9 mouse cellular contexts compared by ENCODE assay signal in the genomic region with DNA sequence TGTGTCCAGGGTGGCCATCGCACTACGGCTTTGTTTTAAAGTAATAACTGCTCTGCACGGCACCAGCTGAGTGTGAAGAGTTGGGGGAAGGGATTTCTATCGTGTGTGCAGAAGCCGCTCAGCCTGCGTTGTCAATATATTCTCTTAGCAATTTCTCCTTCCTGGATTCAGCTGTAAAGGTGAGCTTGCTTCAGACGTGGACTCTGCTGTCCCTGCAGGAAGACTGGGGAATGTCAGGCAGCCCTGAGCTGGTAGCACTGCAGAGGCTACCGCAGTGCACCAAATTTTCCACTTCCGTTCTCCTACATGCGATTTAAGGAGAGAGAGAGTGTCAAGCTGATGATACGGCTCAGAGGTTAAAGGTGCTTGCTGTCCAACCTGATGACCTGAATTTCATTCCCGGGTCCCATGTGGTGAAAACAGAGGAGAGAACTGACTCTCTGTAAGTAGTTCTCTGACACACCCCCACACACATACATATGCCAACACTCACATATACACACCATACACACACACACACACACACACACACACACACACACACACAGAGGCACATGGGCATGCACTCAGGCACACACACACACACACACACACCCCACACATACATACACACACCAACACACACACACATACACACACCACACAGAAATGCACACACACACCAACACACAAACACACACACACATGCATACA. TPM values are rescaled to one million over a fixed set of nuclear protein-coding genes. Genes with fewer than 3 reads are reported as not detected.
DNase-seq lines count a peak whose midpoint lies in the region; ATAC-seq and TF ChIP-seq lines count a peak whose summit lies in the region.
"Had no signal": no experiment of that assay in that cellular context is flagged by ENCODE, and none has a peak within 500 bp of the region (broad histone marks: within the 10 kb centered on the region; RNA-seq: fewer than 3 reads in every experiment).

No protein-coding gene starts in this region.

- peak; percentile 67 for TF ChIP-seq CTCF in heart, postnatal 0 days (IDR thresholded peaks at IDR 0.05; ENCODE audit: low read depth)
- TF ChIP-seq CTCF in MEL (IDR thresholded peaks at IDR 0.05 in 2 of 3, conservative IDR thresholded peaks at IDR 0.05 in 1 of 3; ENCODE audit: control insufficient read depth in 1 of 3, insufficient read depth in 1 of 3, low read depth in 2 of 3, low read length in 3 of 3, poor library complexity in 1 of 3, severe bottlenecking in 1 of 3): no peak

- H3K4me2 ChIP-seq in heart, postnatal 0 days (ENCODE audit: low read depth, low read length): no peak overlapping the region
- no peak overlapping the region for H3K4me2 ChIP-seq in liver, embryonic 15.5 days
- no peak overlapping the region for H3K4me2 ChIP-seq in neural tube, embryonic 15.5 days
- H3K4me2 ChIP-seq: heart, embryonic 13.5 days had no signal

- WGBS in heart, postnatal 0 days: 45% methylated on average over 12 of the region's 12 CpGs
- 61% methylated on average over 12 of the region's 12 CpGs for WGBS in liver, embryonic 15.5 days (ENCODE audit: insufficient replicate concordance)
- 57% methylated on average over 12 of the region's 12 CpGs for WGBS in neural tube, embryonic 15.5 days

- H3K27me3 ChIP-seq in heart, postnatal 0 days (ENCODE audit: control insufficient read depth, insufficient read depth, low read length): no peaks in the 10 kb centered on the region
- no peaks in the 10 kb centered on the region; a peak in 1 of 4 replicates for H3K27me3 ChIP-seq in MEL (ENCODE audit: control insufficient read depth in 1 of 2, insufficient read depth in 2 of 2, low read length in 2 of 2)
- H3K27me3 ChIP-seq in liver, embryonic 15.5 days: no peaks in the 10 kb centered on the region
- H3K27me3 ChIP-seq in neural tube, embryonic 15.5 days (replicated peaks): no peaks in the 10 kb centered on the region
- H3K27me3 ChIP-seq: heart, embryonic 13.5 days had no signal

- no peak overlapping the region for H3K4me3 ChIP-seq in heart, postnatal 0 days (ENCODE audit: low read depth, low read length)
- no peak overlapping the region for H3K4me3 ChIP-seq in MEL (ENCODE audit: control insufficient read depth in 1 of 2, insufficient read depth in 1 of 2, low read depth in 2 of 2, low read length in 2 of 2)
- no peak overlapping the region for H3K4me3 ChIP-seq in liver, embryonic 15.5 days (replicated peaks)
- no peak overlapping the region for H3K4me3 ChIP-seq in neural tube, embryonic 15.5 days (replicated peaks)
- H3K4me3 ChIP-seq: heart, embryonic 13.5 days had no signal

- DNase-seq in heart, postnatal 0 days (ENCODE audit: low spot score): peak; percentile 11
- no peak for DNase-seq in heart, postnatal 36 days
- no peak for DNase-seq in MEL (ENCODE audit: low read depth, low spot score)
- DNase-seq in embryo, embryonic 10.5 days (ENCODE audit: low spot score): peak; percentile 42
- peak; percentile 7 for DNase-seq in kidney, adult 11 months

- TF ChIP-seq EP300 in heart, postnatal 0 days (IDR thresholded peaks at IDR 0.05; ENCODE audit: low read depth): no peak
- no peak for TF ChIP-seq EP300 in MEL (IDR thresholded peaks at IDR 0.05; ENCODE audit: low read depth in 1 of 2, low read length in 2 of 2)

- ATAC-seq in heart, postnatal 0 days (ENCODE audit: insufficient read depth, low read depth): 0 out of 2 replicates have a peak, but pooled peaks have one; percentile 27
- ATAC-seq in liver, embryonic 15.5 days (ENCODE audit: insufficient read depth): peak; percentile 22; the same call in 1 of the 2 replicates
- peak; percentile 93 for ATAC-seq in neural tube, embryonic 15.5 days (ENCODE audit: low FRiP score)
- no peak for ATAC-seq in monocyte, adult 5-6 weeks (replicated peaks; ENCODE audit: insufficient number of reproducible peaks, low FRiP score, low TSS enrichment, poor library complexity, severe bottlenecking)

- TF ChIP-seq POLR2A in MEL (IDR thresholded peaks at IDR 0.05; ENCODE audit: control insufficient read depth in 1 of 2, insufficient read depth in 1 of 2, low read depth in 1 of 2, low read length in 2 of 2, poor library complexity in 1 of 2): no peak

- H3K36me3 ChIP-seq in heart, postnatal 0 days (replicated peaks; ENCODE audit: control insufficient read depth, insufficient read depth, low read length): no peaks in the 10 kb centered on the region
- H3K36me3 ChIP-seq in MEL (ENCODE audit: control insufficient read depth in 1 of 2, insufficient read depth in 2 of 2, low read length in 2 of 2): no peaks in the 10 kb centered on the region
- no peaks in the 10 kb centered on the region for H3K36me3 ChIP-seq in liver, embryonic 15.5 days (replicated peaks)
- H3K36me3 ChIP-seq in neural tube, embryonic 15.5 days: no peaks in the 10 kb centered on the region
- H3K36me3 ChIP-seq: heart, embryonic 13.5 days had no signal

- H3K79me2 ChIP-seq in MEL (ENCODE audit: control insufficient read depth, insufficient read depth, low read length, poor library complexity): no peaks in the 10 kb centered on the region

- intact Hi-C loops in heart, postnatal 36 days (cut with DNase I): loop anchor here (5.0 kb wide), 1 partner anchor 221 kb away; no protein-coding TSS in a partner anchor

- H3K9ac ChIP-seq in heart, postnatal 0 days (replicated peaks; ENCODE audit: low read depth, low read length): no peak overlapping the region
- no peak overlapping the region for H3K9ac ChIP-seq in MEL (ENCODE audit: control insufficient read depth, low read depth, low read length, poor library complexity, severe bottlenecking)
- H3K9ac ChIP-seq in liver, embryonic 15.5 days: no peak overlapping the region
- H3K9ac ChIP-seq in neural tube, embryonic 15.5 days (replicated peaks): no peak overlapping the region
- H3K9ac ChIP-seq: heart, embryonic 13.5 days had no signal

- H3K4me1 ChIP-seq in heart, postnatal 0 days (ENCODE audit: control insufficient read depth, insufficient read depth): no peaks in the 10 kb centered on the region
- no peaks in the 10 kb centered on the region for H3K4me1 ChIP-seq in MEL (ENCODE audit: control insufficient read depth in 1 of 2, insufficient read depth in 2 of 2, low read length in 2 of 2)
- H3K4me1 ChIP-seq in liver, embryonic 15.5 days (replicated peaks): no peaks in the 10 kb centered on the region
- no peaks in the 10 kb centered on the region for H3K4me1 ChIP-seq in neural tube, embryonic 15.5 days
- H3K4me1 ChIP-seq: heart, embryonic 13.5 days had no signal

- H3K9me3 ChIP-seq in heart, postnatal 0 days (replicated peaks; ENCODE audit: control insufficient read depth, low read length): no peaks in the 10 kb centered on the region
- no peaks in the 10 kb centered on the region for H3K9me3 ChIP-seq in MEL (replicated peaks; ENCODE audit: insufficient read depth, low read length)
- H3K9me3 ChIP-seq in liver, embryonic 15.5 days (replicated peaks): no peaks in the 10 kb centered on the region
- H3K9me3 ChIP-seq in neural tube, embryonic 15.5 days (replicated peaks): no peaks in the 10 kb centered on the region
- H3K9me3 ChIP-seq: heart, embryonic 13.5 days had no signal

- no peak overlapping the region for H3K27ac ChIP-seq in heart, postnatal 0 days (ENCODE audit: low read depth)
- no peak overlapping the region for H3K27ac ChIP-seq in MEL (ENCODE audit: control insufficient read depth, low read depth, low read length)
- H3K27ac ChIP-seq in liver, embryonic 15.5 days (replicated peaks): no peak overlapping the region
- H3K27ac ChIP-seq in neural tube, embryonic 15.5 days (replicated peaks): peak overlapping the region; percentile 56; the same call in 1 of the 2 replicates
- H3K27ac ChIP-seq: heart, embryonic 13.5 days had no signal

- peak; percentile 8 for TF ChIP-seq RAD21 in MEL (IDR thresholded peaks at IDR 0.05; ENCODE audit: low read depth, low read length)

TF ChIP-seq in MEL, 35 proteins besides CTCF, POLR2A, EP300 and RAD21:
- TF ChIP-seq BHLHE40 (IDR thresholded peaks at IDR 0.05; ENCODE audit: borderline replicate concordance, low read depth, low read length): no peak
- no peak; the same call in 1 of the 2 replicates for TF ChIP-seq POLR2AphosphoS5 (IDR thresholded peaks at IDR 0.05; ENCODE audit: borderline replicate concordance, low read depth, low read length)
- no peak for TF ChIP-seq MAX (IDR thresholded peaks at IDR 0.05; ENCODE audit: low read length)
TF ChIP-seq in MEL: peak in this region for 0.

RNA-seq across cellular contexts. Expression of gene Prelid3b, which starts 59.9 kb away (rescaled TPM):
- total RNA-seq in heart, postnatal 0 days (2014; rRNA removed; ENCODE audit: low replicate concordance): 83.5 and 118 TPM in 2 replicates
- 144 and 155 TPM in 2 replicates for polyA plus RNA-seq in heart, postnatal 0 days (2015; fragmentation: Nextera tagmentation; extraction: Ambion mirVana)
- total RNA-seq in heart, postnatal 36 days (2021): 10 to 100 TPM; 56.5 to 65.8 TPM
- 137 and 142 TPM in 2 replicates for total RNA-seq in MEL (2012; rRNA removed)
- 100 to 1,000 TPM; 189 to 210 TPM for polyA plus RNA-seq in MEL (2012; ENCODE audit: insufficient read depth in 1 of 2, insufficient read length in 2 of 2, low read depth in 1 of 2, low replicate concordance in 2 of 2, missing spikeins in 1 of 2)
- polyA plus RNA-seq in liver, embryonic 15.5 days (2015; fragmentation: Nextera tagmentation; extraction: Ambion mirVana): 79.4 and 79.5 TPM in 2 replicates
- 110 and 112 TPM in 2 replicates for polyA plus RNA-seq in neural tube, embryonic 15.5 days (2015; fragmentation: Nextera tagmentation; extraction: Ambion mirVana)
- 107 to 190 TPM (median 108 TPM) in 3 replicates for total RNA-seq in monocyte, adult 5-6 weeks (2017)

Comparison
In these comparisons a context has a peak if more than half of its experiments do, and no peak if none do; other contexts are left out.
1. DNase-seq: peak in heart, postnatal 0 days (single experiment), embryo, embryonic 10.5 days (single experiment) and kidney, adult 11 months (single experiment); none in heart, postnatal 36 days (0 of 2) and MEL (single experiment).